Mouse (Mus musculus): ENCODE measurements around the gene Adarb2. TPM values are rescaled to one million over a fixed set of nuclear protein-coding genes. Genes with fewer than 3 reads are reported as not detected.
"Not testable (repeated sequence)": the region's sequence is repeated elsewhere in the genome, so short reads cannot be mapped to it uniquely, and the experiment has no call there.

Gene Adarb2
- total RNA-seq, 2 experiments from 2014 or later = 16.1 to 27.2 TPM

GRCm38 (mm10) chr13:8567111-8568026, 364.7 kb downstream of the Adarb2 start:
- intact Hi-C loops (cut with DNase I) = no loop called here
- DNase-seq (ENCODE audit: low spot score in 2 of 2) = no peak

- intact Hi-C loops (cut with DNase I) = no loop called here
- DNase-seq (ENCODE audit: low spot score in 2 of 2) = no peak
Observed at GRCm38 (mm10) chr13:8570269-8570668, 367.6 kb downstream of the Adarb2 start.

DNA sequence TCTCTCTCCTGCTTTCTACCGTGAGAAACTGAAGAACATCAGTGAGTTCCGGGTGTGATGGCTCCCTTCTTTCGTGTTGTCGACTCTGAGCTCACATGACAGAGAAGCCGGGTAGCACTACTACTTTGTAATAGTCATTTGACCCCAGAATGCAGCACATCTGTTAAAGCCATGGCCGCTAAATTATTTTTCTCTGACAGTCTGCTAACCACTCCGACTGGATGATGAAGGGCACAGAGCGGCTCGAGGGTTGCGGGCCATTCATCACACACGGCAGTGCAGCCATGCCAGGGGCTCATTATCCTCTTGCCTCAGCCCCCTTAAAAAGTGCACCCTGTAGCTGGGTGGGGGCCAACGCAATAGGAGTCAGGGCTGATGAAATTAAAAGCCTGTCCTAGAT, 371.2 kb downstream of the Adarb2 start:
- intact Hi-C loops (cut with DNase I) = no loop called here
- DNase-seq (ENCODE audit: low spot score in 2 of 2) = no peak

DNA sequence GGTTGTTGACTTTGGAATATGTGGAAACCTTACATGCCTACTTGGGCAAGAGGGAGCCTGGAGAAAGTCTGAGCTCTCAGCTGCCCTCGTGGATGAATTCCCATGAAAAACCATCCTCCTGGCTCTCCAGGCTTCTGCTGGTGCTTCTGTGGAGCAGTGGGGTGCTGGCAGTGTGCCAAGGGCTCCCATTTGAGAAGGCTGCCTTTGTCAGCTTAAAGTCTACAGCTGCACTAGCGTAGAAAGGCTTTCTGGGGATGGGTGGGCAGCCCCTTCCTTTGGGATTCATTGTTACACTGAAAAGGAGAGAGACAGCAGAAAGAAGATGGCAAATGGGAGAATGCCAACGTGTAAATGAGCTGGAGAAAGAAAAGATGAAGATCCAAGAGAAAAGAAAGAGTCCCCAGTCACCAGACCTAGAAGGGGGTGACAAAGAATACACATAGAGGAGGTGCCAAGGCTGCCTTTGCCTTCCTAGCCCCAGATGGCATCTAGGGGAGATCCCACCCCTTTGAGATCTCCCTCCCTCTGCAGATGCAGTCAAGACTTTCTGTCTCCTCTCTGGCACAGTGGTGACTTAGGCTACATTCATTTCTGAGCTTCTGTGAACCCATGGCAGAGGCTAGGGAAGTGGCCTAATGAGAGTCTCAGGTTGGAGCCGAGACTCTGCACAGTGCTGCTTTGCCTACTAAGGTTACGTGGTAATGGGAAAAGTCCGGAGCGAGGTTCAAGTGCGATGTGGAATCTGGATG, 381.8 kb downstream of the Adarb2 start:
- intact Hi-C loops (cut with DNase I) = no loop called here
- no peak for DNase-seq (ENCODE audit: low spot score in 2 of 2)

DNA sequence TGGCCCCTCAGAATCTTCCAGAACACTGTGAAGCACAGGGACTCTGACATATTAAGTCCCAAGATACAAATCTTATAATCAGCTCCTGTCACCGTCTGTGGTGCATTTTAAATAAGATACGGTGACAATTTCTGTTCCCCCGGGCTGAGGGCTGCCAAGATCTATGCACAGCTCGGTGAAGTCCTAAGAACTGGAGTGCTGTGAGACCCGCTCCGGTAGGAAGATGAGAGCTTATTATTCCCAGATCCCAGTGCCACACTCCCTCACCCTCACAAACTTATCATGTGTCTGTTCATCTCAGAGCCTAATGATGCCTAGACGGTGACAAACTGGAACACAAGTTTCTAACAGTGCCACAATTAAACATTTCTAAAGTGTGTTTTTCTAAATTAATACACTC, 384.8 kb downstream of the Adarb2 start:
- no peak for DNase-seq (ENCODE audit: low spot score in 2 of 2)
- intact Hi-C loops (cut with DNase I) = no loop called here

DNA sequence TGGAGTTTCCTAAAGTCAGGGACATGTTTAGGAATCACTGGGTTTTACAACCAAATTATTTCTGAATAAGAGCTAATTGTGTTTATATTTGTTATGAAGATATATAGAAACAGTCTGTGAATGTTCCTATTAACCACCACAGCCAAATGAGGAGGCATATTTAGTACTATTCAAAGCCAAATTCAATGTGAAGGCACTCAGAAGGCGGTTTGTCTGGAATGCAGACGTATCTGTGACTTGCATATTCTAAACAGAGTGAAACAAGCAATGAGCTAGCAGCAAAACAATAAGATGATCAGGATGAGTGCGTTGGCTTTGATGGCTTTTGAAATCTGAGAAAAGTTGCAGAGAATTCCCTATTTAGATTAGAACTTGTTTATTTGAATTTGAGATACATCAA, 387.8 kb downstream of the Adarb2 start:
- no peak for DNase-seq (ENCODE audit: low spot score in 2 of 2)
- intact Hi-C loops (cut with DNase I) = no loop called here

- intact Hi-C loops (cut with DNase I) = no loop called here
- DNase-seq (ENCODE audit: low spot score in 2 of 2) = no peak
Observed at GRCm38 (mm10) chr13:8596977-8597646, 394.4 kb downstream of the Adarb2 start.

GRCm38 (mm10) chr13:8597647-8598017, 395.0 kb downstream of the Adarb2 start:
- intact Hi-C loops (cut with DNase I) = no loop called here
- DNase-seq (ENCODE audit: low spot score in 2 of 2) = no peak

GRCm38 (mm10) chr13:8605645-8606044, 403.0 kb downstream of the Adarb2 start:
- no peak for DNase-seq (ENCODE audit: low spot score in 2 of 2)
- intact Hi-C loops (cut with DNase I) = no loop called here

DNA sequence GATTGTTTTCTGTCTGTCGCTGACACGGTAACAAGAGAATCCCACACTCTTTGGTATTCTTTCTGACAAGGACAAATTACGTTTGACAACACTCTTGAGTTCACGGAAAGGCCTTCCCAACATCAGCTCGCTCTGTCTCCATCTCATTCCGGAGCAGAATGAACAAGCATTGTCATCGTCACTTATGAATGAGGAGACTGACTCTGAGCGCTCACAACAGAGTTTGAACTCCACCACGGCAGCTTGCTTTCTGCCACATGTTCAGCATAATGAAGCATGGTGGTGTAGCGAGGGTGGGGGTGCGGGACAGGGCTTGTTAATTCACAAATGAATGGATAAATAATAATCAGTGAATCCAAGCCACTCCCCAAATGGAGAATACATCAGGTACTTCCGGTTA, 405.4 kb downstream of the Adarb2 start:
- intact Hi-C loops (cut with DNase I) = no loop called here
- no peak for DNase-seq (ENCODE audit: low spot score in 2 of 2)

DNA sequence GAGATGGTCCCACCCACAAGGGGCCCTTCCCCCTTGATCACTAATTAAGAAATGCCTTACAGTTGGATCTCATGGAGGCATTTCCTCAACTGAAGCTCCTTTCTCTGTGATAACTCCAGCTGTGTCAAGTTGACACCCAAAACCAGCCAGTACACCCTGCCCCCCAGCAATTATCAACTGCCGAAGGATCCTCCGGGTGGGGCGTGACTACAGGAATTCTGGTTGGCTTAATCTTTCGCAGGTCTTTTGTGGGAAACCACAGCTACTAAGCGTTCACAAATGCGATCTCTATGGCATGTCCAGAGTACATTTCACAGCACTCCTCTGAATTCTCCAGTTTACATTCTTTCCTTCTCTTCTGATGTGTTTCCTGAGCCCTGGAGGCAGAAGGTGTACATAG, 406.3 kb downstream of the Adarb2 start:
- DNase-seq (ENCODE audit: low spot score in 2 of 2); intact Hi-C loops (cut with DNase I): not testable (repeated sequence)

DNA sequence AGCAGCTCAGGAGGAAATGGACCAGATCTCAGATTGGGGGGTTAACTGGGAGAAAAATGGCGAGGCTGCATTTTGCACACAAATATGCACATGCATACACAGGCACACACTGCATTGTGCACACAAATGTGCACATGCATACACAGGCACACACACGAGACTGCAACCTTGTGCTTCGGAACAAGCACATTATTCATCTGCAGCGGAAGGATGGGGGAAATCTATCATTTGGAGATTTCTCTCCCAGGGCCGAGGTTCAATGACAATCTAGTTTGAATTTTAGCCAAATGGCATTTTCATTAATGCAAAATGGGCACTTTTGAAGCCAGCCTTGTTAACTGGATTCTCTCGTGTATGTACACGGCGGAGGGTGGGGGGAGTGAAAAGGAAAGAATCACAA, 408.3 kb downstream of the Adarb2 start:
- no peak for DNase-seq (ENCODE audit: low spot score in 2 of 2)
- intact Hi-C loops (cut with DNase I) = no loop called here

- intact Hi-C loops (cut with DNase I) = no loop called here
- no peak for DNase-seq (ENCODE audit: low spot score in 2 of 2)
Observed at GRCm38 (mm10) chr13:8612618-8613391, 410.1 kb downstream of the Adarb2 start.

- intact Hi-C loops (cut with DNase I) = no loop called here
- no peak for DNase-seq (ENCODE audit: low spot score in 2 of 2)
Observed at GRCm38 (mm10) chr13:8616685-8617084, 414.0 kb downstream of the Adarb2 start.

DNA sequence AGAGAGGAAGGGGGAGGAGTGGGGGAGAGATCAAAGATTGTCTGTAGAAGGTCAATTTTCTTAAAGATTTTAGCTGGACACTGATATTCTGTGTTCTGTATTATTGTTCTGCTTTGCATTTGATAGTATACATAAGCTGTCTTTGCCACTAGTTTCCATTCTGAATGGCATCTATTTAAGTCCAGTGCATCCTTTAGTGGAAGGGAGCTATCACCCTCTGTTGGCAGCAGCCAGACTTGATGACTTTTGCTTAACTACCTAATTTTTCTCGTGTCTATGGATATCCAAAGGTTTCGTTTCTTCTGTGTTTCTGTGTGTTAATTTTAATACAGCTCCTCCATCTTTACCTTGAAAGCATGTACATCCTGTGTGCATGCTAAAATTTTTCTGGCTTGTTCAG, 419.6 kb downstream of the Adarb2 start:
- intact Hi-C loops (cut with DNase I) = no loop called here
- DNase-seq (ENCODE audit: low spot score in 2 of 2) = no peak

GRCm38 (mm10) chr13:8629565-8629964, 426.9 kb downstream of the Adarb2 start:
- DNase-seq (ENCODE audit: low spot score in 2 of 2) = no peak
- intact Hi-C loops (cut with DNase I) = no loop called here

DNA sequence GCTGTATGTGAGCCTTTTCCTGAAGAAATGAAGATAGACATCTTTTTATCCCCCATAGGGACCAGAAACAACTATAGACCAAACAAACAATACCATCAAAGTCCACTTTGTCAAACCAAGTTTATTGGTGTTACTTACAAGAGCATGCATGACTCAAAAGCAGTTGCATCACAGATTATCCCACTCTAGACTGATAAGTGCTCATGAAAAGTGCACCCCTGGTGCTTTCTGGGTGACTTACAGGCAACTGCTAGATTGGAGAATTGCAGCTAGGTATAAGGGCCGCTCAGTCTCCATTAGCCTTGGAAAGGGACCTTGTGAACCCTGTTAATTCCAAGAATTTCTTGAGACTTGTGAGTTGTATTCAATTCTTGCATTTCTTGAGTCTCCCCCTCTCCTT, 429.0 kb downstream of the Adarb2 start:
- intact Hi-C loops (cut with DNase I) = no loop called here
- DNase-seq (ENCODE audit: low spot score in 2 of 2) = no peak

DNA sequence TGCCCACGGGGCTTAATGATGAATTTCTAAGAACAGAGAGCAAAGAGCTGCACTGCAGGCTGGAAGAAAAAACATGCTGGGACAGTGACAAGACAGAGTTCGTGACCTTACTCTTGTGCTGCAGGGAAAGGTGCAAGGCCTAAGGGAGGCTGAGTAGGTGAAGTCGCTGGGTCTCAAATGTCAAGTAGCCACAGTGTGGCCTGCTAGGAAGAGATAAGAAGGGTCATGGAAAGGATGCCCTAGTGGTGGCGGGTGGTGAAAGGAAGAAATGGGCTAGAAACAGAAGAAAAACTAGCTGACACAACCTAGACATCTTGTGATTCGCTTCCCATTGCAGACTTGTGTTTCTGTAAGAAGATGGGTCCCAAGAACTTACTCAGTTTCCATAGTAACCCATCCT, 429.4 kb downstream of the Adarb2 start:
- no peak for DNase-seq (ENCODE audit: low spot score in 2 of 2)
- intact Hi-C loops (cut with DNase I) = no loop called here

GRCm38 (mm10) chr13:8633385-8634337, 431.0 kb downstream of the Adarb2 start:
- no peak for DNase-seq (ENCODE audit: low spot score in 2 of 2)
- intact Hi-C loops (cut with DNase I) = no loop called here

All from left cerebral cortex, postnatal 36 days (tissue).